Mouse (Mus musculus): ENCODE measurements at regions not wholly inside any gene's neighbourhood (a gene's known extent, or its start where the extent isn't known, plus 50 kb on each side); places are given as distances from the start of the nearest gene placed in this dataset.

- no peak for DNase-seq
Measured at GRCm38 (mm10) chr14:46637240-46637639, 123.1 kb upstream of the Cdkn3 start.

GRCm38 (mm10) chr14:46636364-46636763 lies 124.0 kb upstream of the Cdkn3 start:
- DNase-seq: no peak

- DNase-seq: no peak
Measured at GRCm38 (mm10) chr14:46635322-46635721, 125.0 kb upstream of the Cdkn3 start.

GRCm38 (mm10) chr14:46634656-46635244 lies 125.6 kb upstream of the Cdkn3 start:
- no peak for DNase-seq

- DNase-seq: no peak
Measured at GRCm38 (mm10) chr14:46634251-46634650, 126.1 kb upstream of the Cdkn3 start.

- DNase-seq: no peak
Measured at GRCm38 (mm10) chr14:46627690-46628089, 132.7 kb upstream of the Cdkn3 start.

GRCm38 (mm10) chr14:46625760-46626159 lies 134.6 kb upstream of the Cdkn3 start:
- no peak for DNase-seq

- DNase-seq: no peak
Measured at GRCm38 (mm10) chr14:46623645-46624044, 136.7 kb upstream of the Cdkn3 start.

GRCm38 (mm10) chr14:46616030-46616429 lies 144.3 kb upstream of the Cdkn3 start:
- DNase-seq: no peak

- no peak for DNase-seq
Measured at GRCm38 (mm10) chr14:46614936-46615335, 145.4 kb upstream of the Cdkn3 start.

GRCm38 (mm10) chr14:46613748-46614147 lies 146.6 kb upstream of the Cdkn3 start:
- DNase-seq: no peak

- no peak for DNase-seq
Measured at GRCm38 (mm10) chr14:46613211-46613610, 147.1 kb upstream of the Cdkn3 start.

GRCm38 (mm10) chr14:46612584-46612983 lies 147.8 kb upstream of the Cdkn3 start:
- DNase-seq: no peak

GRCm38 (mm10) chr14:46610926-46611325 lies 149.4 kb upstream of the Cdkn3 start:
- no peak for DNase-seq

- no peak for DNase-seq
Measured at GRCm38 (mm10) chr14:46610226-46610855, 150.0 kb upstream of the Cdkn3 start.

- DNase-seq: no peak
Measured at GRCm38 (mm10) chr14:46606694-46607093, 153.6 kb upstream of the Cdkn3 start.

- no peak for DNase-seq
Measured at GRCm38 (mm10) chr14:46606037-46606436, 154.3 kb upstream of the Cdkn3 start.

GRCm38 (mm10) chr14:46604886-46605531 lies 155.3 kb upstream of the Cdkn3 start:
- no peak for DNase-seq

GRCm38 (mm10) chr14:46604156-46604885 lies 156.0 kb upstream of the Cdkn3 start:
- no peak for DNase-seq

- no peak for DNase-seq
Measured at GRCm38 (mm10) chr14:46596696-46597359, 163.5 kb upstream of the Cdkn3 start.

GRCm38 (mm10) chr14:46594151-46594550 lies 166.2 kb upstream of the Cdkn3 start:
- DNase-seq: no peak

- no peak for DNase-seq
Measured at GRCm38 (mm10) chr14:46591753-46592359, 168.5 kb upstream of the Cdkn3 start.

GRCm38 (mm10) chr14:46591211-46591610 lies 169.1 kb upstream of the Cdkn3 start:
- no peak for DNase-seq
